Mouse (Mus musculus) myocyte (in vitro differentiated cells): ENCODE data around the gene Gm10271.

Source experiments
- CEBPB ChIP-seq: IDR thresholded peaks from 2 replicates; pipeline ENCODE4 v1.6.1; 2011; ENCODE audit warnings: mild to moderate bottlenecking, moderate library complexity; ENCODE audit not compliant: poor library complexity, insufficient read depth, severe bottlenecking
- E2F4 ChIP-seq: IDR thresholded peaks from one replicate; pipeline ENCODE4 v1.6.1; 2011; ENCODE audit warnings: mild to moderate bottlenecking, control low read depth, moderate library complexity; ENCODE audit not compliant: insufficient read depth
- MAX ChIP-seq: IDR thresholded peaks from one replicate; pipeline ENCODE4 v1.6.1; 2011; ENCODE audit warnings: low read depth, mild to moderate bottlenecking, control low read depth
- MYOD1 ChIP-seq, 3 experiments: IDR thresholded peaks; one replicate each; pipeline ENCODE4 v1.6.1; 2011; ENCODE audit warnings: control low read depth in 2 of 3, low read depth in 2 of 3, mild to moderate bottlenecking in 2 of 3, moderate library complexity in 1 of 3; ENCODE audit not compliant: insufficient read length in 2 of 3, control insufficient read depth in 1 of 3
- MYOG ChIP-seq, 3 experiments: IDR thresholded peaks; one replicate each; pipeline ENCODE4 v1.6.1; 2011; ENCODE audit warnings: control low read depth in 2 of 3, low read depth in 2 of 3, mild to moderate bottlenecking in 2 of 3; ENCODE audit not compliant: insufficient read length in 2 of 3, control insufficient read depth in 1 of 3, insufficient read depth in 1 of 3
- POLR2A ChIP-seq: IDR thresholded peaks from one replicate; pipeline ENCODE4 v1.6.1; 2011; ENCODE audit warnings: low read depth, mild to moderate bottlenecking, control low read depth, moderate library complexity; ENCODE audit not compliant: insufficient read length
- POLR2AphosphoS2 ChIP-seq: IDR thresholded peaks from one replicate; pipeline ENCODE4 v1.6.1; 2011; ENCODE audit warnings: low read depth, control low read depth; ENCODE audit not compliant: insufficient read length
- REST ChIP-seq: IDR thresholded peaks from one replicate; pipeline ENCODE4 v1.6.1; 2011; ENCODE audit warnings: mild to moderate bottlenecking, control low read depth, moderate library complexity; ENCODE audit not compliant: insufficient read depth, insufficient read length
- SRF ChIP-seq: IDR thresholded peaks from one replicate; pipeline ENCODE4 v1.6.1; 2011; ENCODE audit warnings: low read depth; ENCODE audit not compliant: control insufficient read depth, insufficient read length
- TCF12 ChIP-seq: IDR thresholded peaks from one replicate; pipeline ENCODE4 v1.6.1; 2011; ENCODE audit warnings: mild to moderate bottlenecking, control low read depth; ENCODE audit not compliant: poor library complexity, insufficient read depth, severe bottlenecking
- USF1 ChIP-seq: IDR thresholded peaks from one replicate; pipeline ENCODE4 v1.6.1; 2011; ENCODE audit warnings: low read depth, mild to moderate bottlenecking, control low read depth, moderate library complexity

- TF ChIP-seq POLR2A (no peak), MYOD1 (IDR thresholded peaks at IDR 0.05; ENCODE audit: control insufficient read depth in 1 of 3, insufficient read length in 2 of 3, low read depth in 2 of 3) (no peak), E2F4 (no peak), USF1 (no peak), REST (no peak), SRF (no peak), CEBPB (no peak), POLR2AphosphoS2 (no peak), MYOG (IDR thresholded peaks at IDR 0.05; ENCODE audit: control insufficient read depth in 1 of 3, insufficient read depth in 1 of 3, insufficient read length in 2 of 3, low read depth in 2 of 3) (no peak), MAX (no peak), TCF12 (no peak)
Observed at GRCm38 (mm10) chr10:116919368-116920317, 52.8 kb downstream of the Gm10271 start.
